Mouse (Mus musculus): ENCODE results near the gene Olfr881. TPM values are rescaled to one million over a fixed set of nuclear protein-coding genes. Genes with fewer than 3 reads are reported as not detected.

Gene Olfr881
- polyA plus RNA-seq (2012; rRNA removed; ENCODE audit: low replicate concordance) = not detected in 2 replicates

GRCm38 (mm10) chr9:37991525-37991924 is at the start of gene Olfr881:
Olfr881 (plus strand) TSS chr9:37991825.

GRCm38 (mm10) chr9:38025508-38025907 is 33.9 kb downstream of the Olfr881 start, which contains the start of gene Olfr883:
Olfr883 (plus strand) TSS chr9:38025808.

Other genes starting within 250 kb of the Olfr881 start
- not detected in 2 replicates for gene Olfr874, start 246.7 kb upstream of the Olfr881 start, polyA plus RNA-seq (2012; rRNA removed; ENCODE audit: low replicate concordance)
- gene Olfr875, start 220.0 kb upstream of the Olfr881 start, polyA plus RNA-seq (2012; rRNA removed; ENCODE audit: low replicate concordance) = not detected in 2 replicates
- gene Olfr876, start 188.8 kb upstream of the Olfr881 start, polyA plus RNA-seq (2012; rRNA removed; ENCODE audit: low replicate concordance) = not detected in 2 replicates
- gene Olfr877, start 137.6 kb upstream of the Olfr881 start, polyA plus RNA-seq (2012; rRNA removed; ENCODE audit: low replicate concordance) = 0.82 TPM in 1 of 2 replicates, not detected in the other
- gene Olfr145, start 95.1 kb upstream of the Olfr881 start, polyA plus RNA-seq (2012; rRNA removed; ENCODE audit: low replicate concordance) = not detected in 2 replicates
- 0.44 TPM in 1 of 2 replicates, not detected in the other for gene Olfr878, start 74.0 kb upstream of the Olfr881 start, polyA plus RNA-seq (2012; rRNA removed; ENCODE audit: low replicate concordance)
- not detected in 2 replicates for gene Olfr883, start 34.0 kb downstream of the Olfr881 start, polyA plus RNA-seq (2012; rRNA removed; ENCODE audit: low replicate concordance)
- not detected in 2 replicates for gene Olfr884, start 54.7 kb downstream of the Olfr881 start, polyA plus RNA-seq (2012; rRNA removed; ENCODE audit: low replicate concordance)
- not detected in 2 replicates for gene Olfr885, start 69.5 kb downstream of the Olfr881 start, polyA plus RNA-seq (2012; rRNA removed; ENCODE audit: low replicate concordance)
- not detected in 2 replicates for gene Olfr887, start 92.2 kb downstream of the Olfr881 start, polyA plus RNA-seq (2012; rRNA removed; ENCODE audit: low replicate concordance)
- not detected in 2 replicates for gene Olfr888, start 116.3 kb downstream of the Olfr881 start, polyA plus RNA-seq (2012; rRNA removed; ENCODE audit: low replicate concordance)
- not detected in 2 replicates for gene Olfr889, start 123.4 kb downstream of the Olfr881 start, polyA plus RNA-seq (2012; rRNA removed; ENCODE audit: low replicate concordance)
- not detected in 2 replicates for gene Olfr890, start 150.7 kb downstream of the Olfr881 start, polyA plus RNA-seq (2012; rRNA removed; ENCODE audit: low replicate concordance)
- not detected in 2 replicates for gene Olfr891, start 189.0 kb downstream of the Olfr881 start, polyA plus RNA-seq (2012; rRNA removed; ENCODE audit: low replicate concordance)
- not detected in 2 replicates for gene Olfr893, start 216.5 kb downstream of the Olfr881 start, polyA plus RNA-seq (2012; rRNA removed; ENCODE audit: low replicate concordance)
- gene Olfr894, start 226.2 kb downstream of the Olfr881 start, polyA plus RNA-seq (2012; rRNA removed; ENCODE audit: low replicate concordance) = not detected in 2 replicates

Data from subcutaneous adipose tissue, adult 2 months (tissue).